Mouse (Mus musculus): ENCODE measurements around the gene Cpne4. TPM values are rescaled to one million over a fixed set of nuclear protein-coding genes. Genes with fewer than 3 reads are reported as not detected.

The Cpne4 gene
- total RNA-seq, 2 experiments from 2014 or later = 69.9 to 80.3 TPM

Small RNA genes lying within 50 kb of the gene (microRNA-seq; reads per million reads assigned to microRNA genes)
- not detected for gene Gm23391

Other genes with a start within 250 kb of the Cpne4 start
- gene Acpp, start 209.5 kb upstream of the Cpne4 start, total RNA-seq (2021) = under 1 TPM in 1 of 2 experiments, not detected in 1; 0.75 TPM